Mouse (Mus musculus): ENCODE data around the gene Acsm4. TPM values are rescaled to one million over a fixed set of nuclear protein-coding genes. Genes with fewer than 3 reads are reported as not detected.
"Not testable (repeated sequence)": the region's sequence is repeated elsewhere in the genome, so short reads cannot be mapped to it uniquely, and the experiment has no call there.

Gene Acsm4
- polyA plus RNA-seq, 1 experiment: not detected

GRCm38 (mm10) chr7:119738877-119739276, 49.1 kb downstream of the Acsm4 start:
- TF ChIP-seq POLR2A (IDR thresholded peaks at IDR 0.05; ENCODE audit: low read depth, low read length) (no peak), CTCF (IDR thresholded peaks at IDR 0.05; ENCODE audit: extremely low read depth, insufficient read length, insufficient replicate concordance, low read depth, low read length) (no peak)
- 93% methylated on average over 2 of the region's 2 CpGs for WGBS
- Histone ChIP-seq H3K27me3 (ENCODE audit: control insufficient read depth, insufficient read depth, low read length) (no peaks in the 10 kb centered on the region), H3K4me3 (ENCODE audit: low read depth, low read length) (no peak overlapping the region), H3K4me1 (ENCODE audit: control insufficient read depth, insufficient read depth, insufficient read length, low read length) (no peaks in the 10 kb centered on the region), H3K36me3 (ENCODE audit: control insufficient read depth, insufficient read depth, low read length) (no peaks in the 10 kb centered on the region), H3K27ac (ENCODE audit: insufficient read depth, low read depth, low read length) (no peak overlapping the region)

DNA sequence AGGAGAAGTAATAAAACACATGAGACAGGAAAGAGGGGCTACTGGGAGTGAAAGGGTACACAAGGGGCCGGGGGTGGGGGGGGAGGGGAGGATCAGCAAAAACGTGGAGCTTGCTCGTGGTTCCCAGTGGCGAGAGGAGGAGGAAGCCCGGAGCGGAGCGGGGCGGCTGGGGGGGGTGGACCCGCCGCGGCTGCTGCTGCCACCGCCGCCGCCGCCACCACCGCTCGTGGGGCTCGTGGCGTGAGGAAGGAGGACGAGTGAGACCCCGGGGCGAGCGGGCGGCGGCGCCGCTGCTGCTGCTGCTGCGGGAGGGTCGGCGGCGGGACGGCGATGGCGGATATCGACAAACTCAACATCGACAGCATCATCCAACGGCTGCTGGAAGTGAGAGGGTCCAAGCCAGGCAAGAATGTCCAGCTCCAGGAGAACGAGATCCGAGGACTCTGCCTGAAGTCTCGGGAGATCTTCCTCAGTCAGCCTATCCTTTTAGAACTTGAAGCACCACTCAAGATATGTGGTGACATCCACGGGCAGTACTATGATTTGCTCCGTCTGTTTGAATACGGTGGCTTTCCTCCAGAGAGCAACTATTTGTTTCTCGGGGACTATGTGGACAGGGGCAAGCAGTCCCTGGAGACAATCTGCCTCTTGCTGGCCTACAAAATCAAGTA, 50.1 kb downstream of the Acsm4 start:
- not testable (repeated sequence) for H3K4me3 ChIP-seq (ENCODE audit: low read depth, low read length); H3K27ac ChIP-seq (ENCODE audit: insufficient read depth, low read depth, low read length); H3K4me1 ChIP-seq (ENCODE audit: control insufficient read depth, insufficient read depth, insufficient read length, low read length); H3K36me3 ChIP-seq (ENCODE audit: control insufficient read depth, insufficient read depth, low read length); H3K27me3 ChIP-seq (ENCODE audit: control insufficient read depth, insufficient read depth, low read length)
- WGBS: 11% methylated on average over 38 of the region's 44 CpGs

- Histone ChIP-seq H3K36me3 (ENCODE audit: control insufficient read depth, insufficient read depth, low read length) (no peaks in the 10 kb centered on the region), H3K27me3 (ENCODE audit: control insufficient read depth, insufficient read depth, low read length) (no peaks in the 10 kb centered on the region), H3K27ac (ENCODE audit: insufficient read depth, low read depth, low read length) (no peak overlapping the region), H3K4me1 (ENCODE audit: control insufficient read depth, insufficient read depth, insufficient read length, low read length) (peaks cover 4% of the 10 kb centered on the region), H3K4me3 (ENCODE audit: low read depth, low read length) (peak overlapping the region; percentile 35)
- WGBS: 9% methylated on average over 34 of the region's 34 CpGs
- TF ChIP-seq POLR2A (IDR thresholded peaks at IDR 0.05; ENCODE audit: low read depth, low read length): no peak
- TF ChIP-seq CTCF (IDR thresholded peaks at IDR 0.05; ENCODE audit: extremely low read depth, insufficient read length, insufficient replicate concordance, low read depth, low read length): peak; percentile 28; the same call in 1 of the 2 replicates
These were observed 54.5 kb downstream of the Acsm4 start for GRCm38 (mm10) chr7:119744321-119744720.

DNA sequence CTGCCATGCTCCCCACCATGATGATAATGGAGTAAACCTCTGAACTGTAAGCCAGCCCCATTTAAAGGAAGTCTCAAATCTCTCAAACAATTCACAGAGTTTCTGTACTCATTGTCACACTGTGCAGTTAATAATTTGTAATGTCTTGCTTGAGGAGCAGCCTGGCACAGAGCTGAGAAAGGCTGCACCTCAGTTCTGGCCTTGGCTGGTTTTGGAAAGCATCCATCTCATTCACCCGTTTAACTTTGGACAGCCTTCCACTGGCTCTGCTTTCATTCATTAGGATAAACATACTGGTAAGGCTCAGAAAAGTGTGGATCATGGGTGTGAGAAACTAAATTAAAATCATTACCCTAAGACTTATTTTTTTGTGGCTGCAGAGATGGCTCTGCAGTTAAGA, 56.0 kb downstream of the Acsm4 start:
- no peaks in the 10 kb centered on the region for H3K36me3 ChIP-seq (ENCODE audit: control insufficient read depth, insufficient read depth, low read length)
- 30% methylated on average over 1 of the region's 1 CpGs for WGBS

DNA sequence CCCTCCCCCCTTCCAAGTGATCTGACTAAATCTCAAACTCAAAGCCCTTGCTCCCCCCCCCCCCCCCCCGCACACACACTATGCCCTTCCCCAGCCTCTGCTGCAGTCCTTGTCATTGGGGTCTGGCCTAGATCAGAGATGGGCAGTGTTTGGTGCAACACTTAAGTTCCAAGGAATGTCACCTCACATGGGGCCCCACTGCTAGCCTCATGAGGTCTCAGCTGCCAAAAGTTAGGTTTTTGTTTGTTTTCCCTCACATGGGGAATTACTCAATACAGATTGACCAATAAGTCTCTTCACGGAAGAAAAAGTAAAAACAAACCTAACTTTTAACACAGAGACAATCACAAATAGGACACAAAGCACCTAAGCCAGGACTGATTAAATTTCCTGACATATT, 58.9 kb downstream of the Acsm4 start:
- 76% methylated on average over 2 of the region's 2 CpGs for whole genome bisulfite sequencing
- Histone ChIP-seq H3K4me1 (ENCODE audit: control insufficient read depth, insufficient read depth, insufficient read length, low read length) (peaks cover 4% of the 10 kb centered on the region), H3K4me3 (ENCODE audit: low read depth, low read length) (no peak overlapping the region), H3K36me3 (ENCODE audit: control insufficient read depth, insufficient read depth, low read length) (no peaks in the 10 kb centered on the region), H3K27me3 (ENCODE audit: control insufficient read depth, insufficient read depth, low read length) (0 out of 2 replicates have a peak, but pooled peaks cover 3% of the 10 kb centered on the region), H3K27ac (ENCODE audit: insufficient read depth, low read depth, low read length) (no peak overlapping the region)
- no peak for TF ChIP-seq POLR2A (IDR thresholded peaks at IDR 0.05; ENCODE audit: low read depth, low read length)
- TF ChIP-seq CTCF (IDR thresholded peaks at IDR 0.05; ENCODE audit: extremely low read depth, insufficient read length, insufficient replicate concordance, low read depth, low read length): no peak

More for the DNA sequence above, 56.0 kb downstream of the Acsm4 start:
- H3K27me3 ChIP-seq (ENCODE audit: control insufficient read depth, insufficient read depth, low read length): 0 out of 2 replicates have a peak, but pooled peaks cover 3% of the 10 kb centered on the region
- H3K4me3 ChIP-seq (ENCODE audit: low read depth, low read length): no peak overlapping the region
- H3K4me1 ChIP-seq (ENCODE audit: control insufficient read depth, insufficient read depth, insufficient read length, low read length): peaks cover 4% of the 10 kb centered on the region
- H3K27ac ChIP-seq (ENCODE audit: insufficient read depth, low read depth, low read length): no peak overlapping the region
- TF ChIP-seq POLR2A (IDR thresholded peaks at IDR 0.05; ENCODE audit: low read depth, low read length) (no peak), CTCF (IDR thresholded peaks at IDR 0.05; ENCODE audit: extremely low read depth, insufficient read length, insufficient replicate concordance, low read depth, low read length) (no peak)

DNA sequence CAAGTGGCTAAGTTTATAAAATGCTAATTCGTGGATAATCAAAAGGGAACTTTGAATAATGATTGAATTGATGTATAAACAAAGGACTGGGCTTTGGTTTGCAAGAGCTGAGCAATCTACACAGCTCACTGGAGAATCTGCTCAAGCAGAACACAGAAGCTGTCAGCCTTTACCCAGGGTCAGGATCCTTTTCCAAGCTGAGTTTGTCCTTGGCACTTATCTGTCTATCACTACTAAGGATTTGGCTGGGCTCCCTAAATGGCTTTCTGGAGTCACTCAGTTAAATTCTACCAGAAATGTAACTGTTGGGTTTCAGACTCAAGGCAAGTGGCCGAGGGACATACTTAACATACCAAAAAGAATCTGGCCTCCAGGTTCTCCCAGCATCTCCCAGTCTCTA, 60.1 kb downstream of the Acsm4 start:
- Histone ChIP-seq H3K4me1 (ENCODE audit: control insufficient read depth, insufficient read depth, insufficient read length, low read length) (no peaks in the 10 kb centered on the region), H3K36me3 (ENCODE audit: control insufficient read depth, insufficient read depth, low read length) (no peaks in the 10 kb centered on the region), H3K4me3 (ENCODE audit: low read depth, low read length) (no peak overlapping the region), H3K27ac (ENCODE audit: insufficient read depth, low read depth, low read length) (no peak overlapping the region), H3K27me3 (ENCODE audit: control insufficient read depth, insufficient read depth, low read length) (0 out of 2 replicates have a peak, but pooled peaks cover 3% of the 10 kb centered on the region)
- WGBS: 52% methylated on average over 2 of the region's 2 CpGs
- no peak for TF ChIP-seq POLR2A (IDR thresholded peaks at IDR 0.05; ENCODE audit: low read depth, low read length)
- no peak for TF ChIP-seq CTCF (IDR thresholded peaks at IDR 0.05; ENCODE audit: extremely low read depth, insufficient read length, insufficient replicate concordance, low read depth, low read length)

GRCm38 (mm10) chr7:119753696-119754095, 63.9 kb downstream of the Acsm4 start:
- Histone ChIP-seq H3K27me3 (ENCODE audit: control insufficient read depth, insufficient read depth, low read length) (0 out of 2 replicates have a peak, but pooled peaks cover 3% of the 10 kb centered on the region), H3K27ac (ENCODE audit: insufficient read depth, low read depth, low read length) (no peak overlapping the region), H3K36me3 (ENCODE audit: control insufficient read depth, insufficient read depth, low read length) (no peaks in the 10 kb centered on the region), H3K4me3 (ENCODE audit: low read depth, low read length) (no peak overlapping the region), H3K4me1 (ENCODE audit: control insufficient read depth, insufficient read depth, insufficient read length, low read length) (no peaks in the 10 kb centered on the region)
- 96% methylated on average over 1 of the region's 1 CpGs for WGBS
- no peak for TF ChIP-seq CTCF (IDR thresholded peaks at IDR 0.05; ENCODE audit: extremely low read depth, insufficient read length, insufficient replicate concordance, low read depth, low read length)
- no peak for TF ChIP-seq POLR2A (IDR thresholded peaks at IDR 0.05; ENCODE audit: low read depth, low read length)

All from small intestine, adult 2 months (tissue).